Mouse (Mus musculus) lung, postnatal 0 days (tissue): ENCODE measurements around the gene Nr6a1.

Experiments used
- CTCF ChIP-seq: IDR thresholded peaks from 2 replicates; pipeline ENCODE4 v1.5.1; 2016; ENCODE audit warnings: antibody characterized with exemption, mild to moderate bottlenecking
- EP300 ChIP-seq: IDR thresholded peaks from 2 replicates; pipeline ENCODE4 v1.6.1; 2016; ENCODE audit warnings: antibody characterized with exemption, mild to moderate bottlenecking, control low read depth

- no peak for TF ChIP-seq CTCF
- TF ChIP-seq EP300 = no peak
These were observed 2.1 kb downstream of the Nr6a1 start for GRCm38 (mm10) chr2:38925171-38926080.
